Mouse (Mus musculus) CH12.LX (cell line): ENCODE data around the gene Scml4.

ENCODE experiments used
- CTCF ChIP-seq, 2 experiments: IDR thresholded peaks in 1 of 2; conservative IDR thresholded peaks in 1 of 2; 2 replicates each; pipeline ENCODE4 v1.5.1; 2011 to 2012; ENCODE audit warnings: low read depth in 2 of 2, low read length in 2 of 2, improper control_type of control experiment in 1 of 2, inconsistent platforms in 1 of 2, mild to moderate bottlenecking in 1 of 2, moderate library complexity in 1 of 2
- GABPA ChIP-seq: IDR thresholded peaks from 2 replicates; pipeline ENCODE4 v1.6.1; 2012; ENCODE audit warnings: low read depth, low read length, improper control_type of control experiment, inconsistent platforms; ENCODE audit not compliant: insufficient replicate concordance
- MXI1 ChIP-seq: IDR thresholded peaks from 2 replicates; pipeline ENCODE4 v1.6.1; 2011; ENCODE audit warnings: mild to moderate bottlenecking, low read depth, low read length, improper control_type of control experiment

- peak; percentile 32 to 69; a peak in 3 of 4 replicates for TF ChIP-seq CTCF (conservative IDR thresholded peaks at IDR 0.05 in 1 of 2, IDR thresholded peaks at IDR 0.05 in 1 of 2; ENCODE audit: low read depth in 2 of 2, low read length in 2 of 2)
- TF ChIP-seq MXI1: no peak
- TF ChIP-seq GABPA: no peak
Measured at GRCm38 (mm10) chr10:42832677-42833076, 27.5 kb upstream of the Scml4 start.
